Mouse (Mus musculus): Measurements from ENCODE around the gene Ly6g6f.
"Not testable (repeated sequence)": the region's sequence is repeated elsewhere in the genome, so short reads cannot be mapped to it uniquely, and the experiment has no call there.

Ly6g6f gene

GRCm38 (mm10) chr17:35085208-35085865, at the start of gene Ly6g6f:
Ly6g6f (minus strand) TSS chr17:35085610.
- no peak for DNase-seq (ENCODE audit: low spot score in 2 of 2)

- DNase-seq (ENCODE audit: low spot score in 2 of 2) = peak; percentile 91 to 94
These were observed 49.6 kb upstream of the Ly6g6f start, which contains the start of gene Bag6 for GRCm38 (mm10) chr17:35134801-35135590. Bag6 (plus strand) TSS chr17:35135178.

- no peak for DNase-seq (ENCODE audit: low spot score in 2 of 2)
These were observed 48.1 kb upstream of the Ly6g6f start for GRCm38 (mm10) chr17:35133517-35133916.

GRCm38 (mm10) chr17:35132174-35132560, 46.8 kb upstream of the Ly6g6f start:
- no peak for DNase-seq (ENCODE audit: low spot score in 2 of 2)

GRCm38 (mm10) chr17:35131500-35132173, 46.2 kb upstream of the Ly6g6f start, which contains the start of gene Apom:
Apom (minus strand) TSS chr17:35132050.
- DNase-seq (ENCODE audit: low spot score in 2 of 2) = no peak

- no peak for DNase-seq (ENCODE audit: low spot score in 2 of 2)
These were observed 45.6 kb upstream of the Ly6g6f start for GRCm38 (mm10) chr17:35131038-35131437.

- no peak for DNase-seq (ENCODE audit: low spot score in 2 of 2)
These were observed 43.6 kb upstream of the Ly6g6f start for GRCm38 (mm10) chr17:35128996-35129395.

GRCm38 (mm10) chr17:35127017-35127416, 41.6 kb upstream of the Ly6g6f start:
- DNase-seq (ENCODE audit: low spot score in 2 of 2) = no peak

GRCm38 (mm10) chr17:35126206-35126611, 40.8 kb upstream of the Ly6g6f start, which contains the start of gene D17H6S53E:
D17H6S53E (plus strand) TSS chr17:35126373.
- DNase-seq (ENCODE audit: low spot score in 2 of 2) = peak; percentile 77 to 82

GRCm38 (mm10) chr17:35125578-35125977, 40.2 kb upstream of the Ly6g6f start:
- no peak for DNase-seq (ENCODE audit: low spot score in 2 of 2)

GRCm38 (mm10) chr17:35125081-35125480, 39.7 kb upstream of the Ly6g6f start:
- DNase-seq (ENCODE audit: low spot score in 2 of 2) = no peak

- DNase-seq (ENCODE audit: low spot score in 2 of 2) = not testable (repeated sequence)
These were observed 39.0 kb upstream of the Ly6g6f start for GRCm38 (mm10) chr17:35124261-35124896.

GRCm38 (mm10) chr17:35123287-35123686, 37.9 kb upstream of the Ly6g6f start:
- not testable (repeated sequence) for DNase-seq (ENCODE audit: low spot score in 2 of 2)

GRCm38 (mm10) chr17:35121871-35122303, 36.5 kb upstream of the Ly6g6f start, which contains the start of gene Csnk2b:
Csnk2b (minus strand) TSS chr17:35122053.
- peak; percentile 39 to 43 for DNase-seq (ENCODE audit: low spot score in 2 of 2)

- peak; percentile 98 for DNase-seq (ENCODE audit: low spot score in 2 of 2)
These were observed 35.9 kb upstream of the Ly6g6f start, which contains the start of gene Gpank1 for GRCm38 (mm10) chr17:35121143-35121799. Gpank1 (plus strand) TSS chr17:35121455.

GRCm38 (mm10) chr17:35120745-35121142, 35.3 kb upstream of the Ly6g6f start:
- DNase-seq (ENCODE audit: low spot score in 2 of 2) = peak in 1 of 2 experiments; percentile 44

- DNase-seq (ENCODE audit: low spot score in 2 of 2) = peak; percentile 32 to 61
These were observed 29.9 kb upstream of the Ly6g6f start, which contains the start of gene Ly6g5b for GRCm38 (mm10) chr17:35115046-35116019. Ly6g5b (minus strand) TSS chr17:35115428.

- DNase-seq (ENCODE audit: low spot score in 2 of 2) = no peak
These were observed 26.4 kb upstream of the Ly6g6f start for GRCm38 (mm10) chr17:35111774-35112173.

GRCm38 (mm10) chr17:35108097-35108496, 22.7 kb upstream of the Ly6g6f start, which contains the start of gene Ly6g5c:
Ly6g5c (plus strand) TSS chr17:35108279.
- DNase-seq (ENCODE audit: low spot score in 2 of 2) = no peak

- no peak for DNase-seq (ENCODE audit: low spot score in 2 of 2)
These were observed 21.1 kb upstream of the Ly6g6f start for GRCm38 (mm10) chr17:35106522-35106921.
